Mouse (Mus musculus): ENCODE measurements around the gene Agpat4. TPM values are rescaled to one million over a fixed set of nuclear protein-coding genes. Genes with fewer than 3 reads are reported as not detected.

Agpat4 gene
- total RNA-seq, 2 experiments from 2014 or later, result 2.0 to 3.0 TPM

DNA sequence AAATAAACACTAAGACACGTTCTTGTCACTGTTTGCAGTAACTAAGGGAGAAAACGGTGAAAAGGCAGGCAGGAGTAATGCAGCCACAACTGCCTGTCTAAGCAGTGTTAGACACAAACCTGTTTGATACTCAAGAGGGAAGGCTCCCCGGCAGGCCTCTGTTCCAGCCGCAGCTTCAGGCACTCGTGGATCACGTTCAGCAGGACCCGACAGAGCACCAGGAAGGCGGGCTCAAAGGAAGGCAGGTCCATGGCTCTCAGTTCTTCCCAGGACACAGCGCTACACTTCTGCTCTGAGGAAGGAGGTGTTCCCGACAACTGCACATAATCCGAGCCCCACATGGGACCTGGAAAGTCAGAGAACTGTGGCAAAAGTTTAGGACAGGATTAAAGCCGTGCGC is 145.3 kb downstream of the Agpat4 start:
- H3K27ac ChIP-seq, result no peak overlapping the region
- no peak for TF ChIP-seq CTCF (IDR thresholded peaks at IDR 0.05)
- H3K4me3 ChIP-seq, result no peak overlapping the region
- no peak for DNase-seq
- intact Hi-C loops (cut with DNase I), result no loop called here

DNA sequence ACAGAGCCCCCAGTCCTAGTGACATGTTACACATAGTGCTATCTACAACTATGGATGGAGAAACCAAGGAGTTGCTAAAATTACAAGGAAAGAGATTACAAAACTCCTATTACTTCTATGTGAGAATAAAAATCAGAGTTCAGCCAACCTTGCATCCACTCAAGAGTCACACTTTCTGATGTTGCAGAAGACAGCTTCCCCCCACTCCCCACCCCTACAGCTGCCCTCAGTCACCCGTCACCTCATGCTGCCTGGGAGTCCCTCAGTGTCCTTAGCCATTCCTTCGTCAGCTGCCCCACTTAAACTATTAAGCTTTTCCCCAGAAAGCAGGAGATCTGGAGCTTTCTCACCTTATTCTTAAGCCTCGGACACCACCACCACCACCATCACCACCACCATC is 145.8 kb downstream of the Agpat4 start:
- intact Hi-C loops (cut with DNase I), result no loop called here
- no peak for TF ChIP-seq CTCF (IDR thresholded peaks at IDR 0.05)
- no peak for DNase-seq
- H3K27ac ChIP-seq, result no peak overlapping the region
- no peak overlapping the region for H3K4me3 ChIP-seq

DNA sequence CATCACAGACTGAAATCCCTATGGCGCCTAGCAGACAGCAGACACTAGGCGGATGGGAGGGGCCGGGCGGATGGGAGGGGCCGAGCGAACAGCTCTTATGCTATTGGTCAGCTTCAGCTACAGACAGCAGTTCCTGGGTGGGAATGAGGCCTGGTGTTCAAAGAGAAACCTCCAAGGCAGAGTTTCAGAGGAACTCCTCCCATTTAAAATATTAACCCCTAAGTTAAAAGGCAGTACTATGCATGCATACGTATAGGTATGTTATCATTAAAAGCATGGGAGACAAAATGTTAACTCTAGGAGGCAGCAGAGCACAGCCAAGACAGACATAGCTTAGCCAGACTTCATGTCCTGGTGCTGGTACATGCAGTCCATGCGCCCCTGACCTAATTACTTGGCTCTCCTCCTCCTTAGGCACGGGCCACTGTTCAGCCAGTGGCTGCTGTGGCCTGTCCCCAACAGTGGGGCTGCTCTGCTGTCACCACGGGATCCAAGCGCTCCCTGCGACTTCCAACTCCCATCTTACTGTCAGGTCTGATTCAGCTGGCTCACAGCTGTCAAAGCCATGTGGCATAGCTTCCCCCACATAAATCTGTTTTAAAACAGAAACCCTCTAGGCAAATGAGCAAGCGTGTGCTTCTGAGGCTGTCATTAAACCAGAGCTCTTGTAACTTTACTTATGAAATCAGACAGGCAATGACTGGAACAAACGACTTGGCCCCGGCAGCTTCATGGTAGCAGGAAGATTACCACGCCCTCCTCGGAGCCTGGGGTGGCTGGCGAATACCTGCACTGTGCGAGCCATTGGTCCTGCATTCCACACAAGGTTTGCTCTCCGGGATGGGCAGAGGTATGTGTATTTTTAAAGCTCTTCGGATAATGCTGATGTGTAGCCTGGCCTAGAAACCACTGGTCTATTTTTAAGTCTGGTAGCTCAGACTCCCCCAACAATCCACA is 147.7 kb downstream of the Agpat4 start:
- intact Hi-C loops (cut with DNase I), result loop anchor here (1.0 to 5.0 kb wide), 4 partner anchors 51 to 105 kb away; partner anchors contain the start of gene Map3k4
- peak; percentile 73 for DNase-seq
- TF ChIP-seq CTCF (IDR thresholded peaks at IDR 0.05), result peak; percentile 63
- Histone ChIP-seq H3K27ac (peak overlapping the region; percentile 79), H3K4me3 (peak overlapping the region; percentile 52)

DNA sequence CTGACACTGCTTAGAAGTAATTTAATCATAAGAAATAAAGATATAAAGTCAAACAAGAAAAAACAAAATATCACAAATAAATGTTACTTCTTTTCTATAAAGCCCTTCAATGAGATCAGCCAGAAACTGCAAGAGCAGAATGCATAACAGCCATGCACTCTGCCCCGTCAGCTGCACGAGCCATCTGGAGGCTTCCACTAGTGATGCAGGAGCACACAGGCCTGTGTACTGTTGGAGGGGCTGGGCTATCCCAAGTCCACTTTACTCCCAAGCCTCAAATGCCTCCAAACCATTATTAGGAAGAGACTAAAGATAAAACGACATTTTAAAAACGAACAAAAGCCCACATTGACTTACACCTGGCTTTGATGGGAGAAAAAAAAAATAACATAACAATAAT is 149.6 kb downstream of the Agpat4 start:
- TF ChIP-seq CTCF (IDR thresholded peaks at IDR 0.05), result no peak
- DNase-seq, result no peak
- H3K27ac ChIP-seq, result no peak overlapping the region
- no peak overlapping the region for H3K4me3 ChIP-seq
- intact Hi-C loops (cut with DNase I), result loop anchor here (2.0 to 5.0 kb wide), 2 partner anchors 25 to 49 kb away; partner anchors contain the start of gene Map3k4

DNA sequence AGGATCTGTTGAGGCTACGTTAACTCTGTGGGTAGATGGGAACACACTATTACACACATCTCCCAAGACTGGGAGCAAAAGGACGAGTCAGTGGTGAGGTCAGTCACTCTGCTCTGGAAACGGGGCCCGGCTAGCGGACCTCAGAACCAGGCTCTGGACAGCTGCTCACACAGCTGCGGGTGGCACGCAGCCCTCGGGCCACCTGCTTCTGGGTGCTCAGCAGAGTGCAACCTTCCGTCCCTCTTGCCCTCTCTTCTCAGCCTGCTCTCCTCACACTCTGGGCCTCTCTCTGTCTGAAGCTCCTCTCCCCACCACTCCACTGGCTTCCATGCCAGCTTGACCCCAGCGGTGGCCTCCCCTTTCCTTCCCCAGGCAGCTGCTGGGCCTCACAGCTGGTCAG is 150.0 kb downstream of the Agpat4 start:
- intact Hi-C loops (cut with DNase I), result loop anchor here (2.0 to 5.0 kb wide), 2 partner anchors 24 to 49 kb away; partner anchors contain the start of gene Map3k4
- peak; percentile 71 for DNase-seq

More for the DNA sequence above, 150.0 kb downstream of the Agpat4 start:
- TF ChIP-seq CTCF (IDR thresholded peaks at IDR 0.05), result no peak
- Histone ChIP-seq H3K4me3 (no peak overlapping the region), H3K27ac (peak overlapping the region; percentile 38)

Other genes starting within 250 kb of the Agpat4 start
- 10 to 100 TPM; 29.5 to 36.6 TPM for gene Map3k4, start 200.1 kb downstream of the Agpat4 start, total RNA-seq (2021)